Mouse (Mus musculus) heart, postnatal 25 days (tissue): ENCODE measurements around the gene Tefm. TPM values are rescaled to one million over a fixed set of nuclear protein-coding genes. Genes with fewer than 3 reads are reported as not detected.

ENCODE experiments used
- DNase-seq: peaks from one replicate; pipeline ENCODE4 v3.0.0; 2022; ENCODE audit warnings: low spot score
- intact Hi-C: fragments of 180-260 bp; cut with DNase I; formaldehyde crosslinking; loops from one replicate; pipeline ENCODE4 v1.15.1; 2025
- total RNA-seq, 2 experiments: library from RNA; stranded (reverse); gene quantifications; 2 replicates each; pipeline ENCODE4 v1.2.3; 2021

Gene Tefm
- total RNA-seq, 2 experiments from 2014 or later = 25.8 to 29.7 TPM

GRCm38 (mm10) chr11:80132050-80132449, 9.9 kb downstream of the Tefm start:
- intact Hi-C loops = no loop called here
- DNase-seq = no peak

- no peak for DNase-seq
- intact Hi-C loops = no loop called here
These were observed 25.6 kb downstream of the Tefm start for GRCm38 (mm10) chr11:80116411-80116810.

GRCm38 (mm10) chr11:80104407-80104806, 37.6 kb downstream of the Tefm start:
- intact Hi-C loops = no loop called here
- DNase-seq = no peak

- intact Hi-C loops = no loop called here
- DNase-seq = no peak
These were observed 40.7 kb downstream of the Tefm start for GRCm38 (mm10) chr11:80101298-80101697.

GRCm38 (mm10) chr11:80098444-80099056, 43.4 kb downstream of the Tefm start:
- intact Hi-C loops = no loop called here
- DNase-seq = no peak

GRCm38 (mm10) chr11:80090555-80091164, 51.3 kb downstream of the Tefm start:
- intact Hi-C loops = no loop called here
- no peak for DNase-seq

- no peak for DNase-seq
- intact Hi-C loops = loop anchor here (5.0 to 10.0 kb wide), 3 partner anchors 92 to 267 kb away; partner anchors contain the start of genes Rhot1 and Rnf135
These were observed 52.2 kb downstream of the Tefm start for GRCm38 (mm10) chr11:80089817-80090214.

- intact Hi-C loops = loop anchor here (5.0 to 10.0 kb wide), 3 partner anchors 93 to 268 kb away; partner anchors contain the start of genes Rhot1 and Rnf135
- DNase-seq = peak; percentile 69
These were observed 52.8 kb downstream of the Tefm start, which contains the start of gene Atad5 for GRCm38 (mm10) chr11:80088917-80089816. Gene Atad5 (plus strand): TSS chr11:80089400.

- intact Hi-C loops = loop anchor here (5.0 to 10.0 kb wide), 3 partner anchors 95 to 270 kb away; partner anchors contain the start of genes Rhot1 and Rnf135
- peak; percentile 48 for DNase-seq
These were observed 55.1 kb downstream of the Tefm start for GRCm38 (mm10) chr11:80086844-80087243.

Other genes starting within 250 kb of the Tefm start
- 10 to 100 TPM; 20.9 to 23.2 TPM for gene Utp6, start 179.8 kb downstream of the Tefm start, total RNA-seq
- 10 to 100 TPM; 24.9 to 27.2 TPM for gene Suz12, start 149.1 kb downstream of the Tefm start, total RNA-seq
- 10 to 100 TPM; 13.5 to 14.3 TPM for gene Crlf3, start 61.2 kb downstream of the Tefm start, total RNA-seq
- gene Atad5, start 52.8 kb downstream of the Tefm start, total RNA-seq = under 1 TPM; 0.86 to 0.89 TPM
- gene Adap2, start 11.9 kb upstream of the Tefm start, total RNA-seq = 10 to 100 TPM; 10.3 to 15.1 TPM
- gene Rnf135, start 41.7 kb upstream of the Tefm start, total RNA-seq = 1 to 10 TPM; 5.8 to 6.0 TPM
- 10 to 100 TPM; 62.4 to 68.1 TPM for gene Rhot1, start 66.8 kb upstream of the Tefm start, total RNA-seq
- 1 to 10 TPM; 7.0 to 7.5 TPM for gene Rhbdl3, start 158.7 kb upstream of the Tefm start, total RNA-seq
- 10 to 100 TPM; 22.1 to 22.9 TPM for gene 5730455P16Rik, start 235.9 kb upstream of the Tefm start, total RNA-seq
- 10 to 100 TPM; 68.5 to 79.5 TPM for gene Zfp207, start 241.1 kb upstream of the Tefm start, total RNA-seq